Mouse (Mus musculus) cerebral cortex, adult 2 months (tissue): ENCODE data around the gene Scamp2.

Experiments used
- whole genome bisulfite sequencing: fragments of 180-500 bp; shearing (Covaris S2); methylation state at CpG from one replicate; pipeline ENCODE4 v1.1.7; 2018; 5-methylcytosine and 5-hydroxymethylcytosine counted together

Gene Scamp2

DNA sequence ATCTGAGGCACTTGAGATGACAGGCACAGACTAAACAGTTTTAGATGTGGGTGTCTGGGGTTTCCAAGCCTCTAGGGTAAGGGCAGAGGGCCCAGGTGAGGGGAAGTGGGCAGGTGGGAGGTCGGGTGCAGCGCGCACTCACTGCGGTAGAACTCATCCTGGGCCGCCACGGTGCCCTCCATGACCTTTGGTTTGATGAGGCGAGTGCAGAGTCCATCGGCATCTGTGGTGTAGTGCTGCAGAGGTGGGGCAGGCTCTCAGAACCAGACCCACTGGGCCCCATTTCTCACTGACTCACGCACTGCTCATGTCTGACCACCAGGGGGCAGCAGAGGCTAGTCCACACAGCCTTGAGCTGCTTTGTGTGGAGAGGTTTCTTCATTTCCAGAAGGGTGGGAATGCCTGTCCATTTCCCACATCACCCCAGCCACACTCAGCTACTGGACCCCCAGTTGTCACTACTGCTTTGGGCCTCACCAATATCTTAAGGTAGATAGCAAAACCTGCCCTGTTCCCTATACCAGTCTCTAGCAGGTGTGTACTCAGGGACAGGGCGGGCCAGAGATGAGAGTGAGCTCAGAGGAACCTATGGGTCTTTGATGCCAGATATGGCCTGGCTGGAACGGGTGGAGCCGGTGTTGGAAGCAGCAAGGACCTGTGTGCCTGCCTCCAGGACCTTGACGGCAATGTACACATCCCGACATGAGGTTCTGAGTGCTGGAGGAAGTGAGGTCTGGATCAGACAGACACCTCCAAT lies 68.6 kb downstream of the Scamp2 start:
- 67% methylated on average over 14 of the region's 14 CpGs for WGBS

DNA sequence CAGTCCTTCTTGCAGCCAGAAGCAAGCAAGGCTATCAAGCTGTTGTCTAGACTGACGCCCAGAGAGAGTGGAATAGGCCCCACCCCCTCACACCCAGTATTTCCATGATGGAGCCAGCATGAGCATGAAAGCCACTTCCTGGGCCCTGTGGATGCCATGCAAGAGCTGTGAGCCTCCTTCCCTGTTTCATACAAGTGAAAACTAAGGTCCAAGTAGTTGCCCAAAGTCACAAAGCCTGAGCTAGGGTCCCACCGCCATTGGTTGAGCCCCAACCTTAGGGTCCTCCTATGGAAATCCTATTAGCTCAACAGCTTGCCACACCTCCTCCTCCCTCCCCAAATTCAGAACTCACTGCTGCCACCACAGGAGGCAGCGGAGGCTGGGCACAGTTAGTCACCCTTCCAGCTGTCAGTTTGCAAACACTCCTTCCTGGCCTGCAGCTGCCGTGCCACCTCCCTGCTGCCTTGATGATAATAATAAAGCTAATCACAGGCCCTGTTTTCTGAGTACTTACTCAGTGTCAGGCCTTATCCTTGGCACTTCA lies 72.8 kb downstream of the Scamp2 start:
- WGBS, result 26% methylated on average over 4 of the region's 4 CpGs

DNA sequence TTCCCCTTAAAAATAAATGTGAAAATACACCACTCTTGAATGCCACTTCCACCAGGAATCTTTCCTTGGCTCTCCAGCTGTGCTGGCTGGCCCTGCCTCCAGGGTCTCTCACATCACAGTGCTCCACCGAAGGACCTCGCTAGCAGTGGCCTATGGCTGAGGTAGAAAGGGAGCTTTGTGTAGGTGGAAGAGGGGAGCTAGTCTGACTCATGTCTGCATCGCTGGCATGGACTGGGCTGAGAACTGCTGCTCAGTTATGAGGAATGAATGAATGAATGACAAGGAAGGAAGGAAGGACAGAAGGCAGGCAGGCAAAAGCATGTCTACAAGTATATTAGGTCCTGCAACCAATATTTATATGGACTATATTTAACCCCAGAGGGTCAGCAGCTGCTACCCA lies 76.5 kb downstream of the Scamp2 start:
- WGBS, result 8% methylated on average over 3 of the region's 3 CpGs

DNA sequence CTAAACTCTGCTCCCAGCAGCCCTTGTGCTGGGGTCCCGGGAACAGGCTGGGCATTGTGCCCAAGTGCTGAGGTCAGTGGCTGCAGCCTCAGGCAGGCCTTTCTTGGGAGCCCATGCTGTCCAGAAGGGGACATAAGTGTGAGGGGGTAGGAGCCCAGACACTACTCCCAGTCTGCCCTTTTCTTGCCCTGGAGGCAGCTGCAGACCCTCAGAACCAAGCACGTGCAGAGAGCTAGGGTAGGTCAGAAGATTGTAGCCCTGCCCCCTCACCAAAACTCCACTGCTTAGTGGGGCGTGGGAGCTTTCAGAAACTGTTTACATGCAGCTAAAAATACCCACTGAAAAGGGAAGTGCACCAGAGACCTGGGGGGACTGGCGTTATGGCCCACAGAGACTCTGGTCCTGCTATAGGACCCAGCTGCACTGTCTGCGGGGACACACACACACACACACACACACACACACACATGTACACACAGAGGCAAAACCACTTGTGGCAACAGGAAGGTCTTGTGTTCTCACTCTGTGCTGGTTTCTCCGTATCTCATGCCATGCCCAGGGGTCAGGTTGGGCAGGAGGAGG lies 77.1 kb downstream of the Scamp2 start:
- 19% methylated on average over 6 of the region's 6 CpGs for WGBS
